Mouse (Mus musculus) bone marrow, adult 2 months (tissue): ENCODE data around the gene 4933430I17Rik. TPM values are rescaled to one million over a fixed set of nuclear protein-coding genes. Genes with fewer than 3 reads are reported as not detected.

Source experiments
- H3K27ac ChIP-seq: fragments of 200-500 bp; 2 replicates; pipeline ENCODE4 v1.5.1; 2012; ENCODE audit warnings: low read depth, mild to moderate bottlenecking, control low read depth, inconsistent platforms, low read length; ENCODE audit not compliant: control insufficient read depth, poor library complexity, insufficient read depth
- H3K4me1 ChIP-seq: fragments of 200-500 bp; 2 replicates; pipeline ENCODE4 v1.6.1; 2011; ENCODE audit warnings: low read length; ENCODE audit not compliant: control insufficient read depth, insufficient read depth
- H3K4me3 ChIP-seq: fragments of 200-500 bp; replicated peaks from 2 replicates; pipeline ENCODE3; 2011; ENCODE audit warnings: mild to moderate bottlenecking, low read depth, low read length, control low read depth; ENCODE audit not compliant: control insufficient read depth
- CTCF ChIP-seq: fragments of 200-500 bp; IDR thresholded peaks from 2 replicates; pipeline ENCODE4 v1.5.1; 2011; ENCODE audit warnings: low read length, control low read depth; ENCODE audit not compliant: control insufficient read depth, insufficient read depth
- POLR2A ChIP-seq: fragments of 200-500 bp; IDR thresholded peaks from 2 replicates; pipeline ENCODE4 v1.6.1; 2011; ENCODE audit warnings: low read depth, mild to moderate bottlenecking, control low read depth, low read length, borderline replicate concordance; ENCODE audit not compliant: control insufficient read depth
- WGBS: fragments of 180-500 bp; shearing (Covaris S2); methylation state at CpG from one replicate; pipeline ENCODE4 v1.1.7; 2018; 5-methylcytosine and 5-hydroxymethylcytosine counted together
- polyA plus RNA-seq: library from polyadenylated mRNA; stranded (reverse); fragments of >200 nt; gene quantifications from 2 replicates; pipeline ENCODE4 v1.2.4, GENCODE M21; 2011; ENCODE audit warnings: low replicate concordance; ENCODE audit not compliant: missing spikeins, insufficient read depth, insufficient read length

Gene 4933430I17Rik
- polyA plus RNA-seq, 1 experiment: not detected

GRCm38 (mm10) chr4:62500799-62501198, 24.4 kb upstream of the 4933430I17Rik start:
- 77% methylated on average over 4 of the region's 4 CpGs for WGBS
- TF ChIP-seq POLR2A: no peak
- no peak overlapping the region for H3K4me3 ChIP-seq
- H3K4me1 ChIP-seq: no peaks in the 10 kb centered on the region
- H3K27ac ChIP-seq: no peak overlapping the region

- H3K4me1 ChIP-seq: no peaks in the 10 kb centered on the region
- peak overlapping the region; percentile 74 for H3K4me3 ChIP-seq
- H3K27ac ChIP-seq: no peak overlapping the region
- TF ChIP-seq CTCF (no peak), POLR2A (no peak)
- WGBS: 3% methylated on average over 7 of the region's 7 CpGs
Measured at GRCm38 (mm10) chr4:62501534-62501933, 23.6 kb upstream of the 4933430I17Rik start.

GRCm38 (mm10) chr4:62501964-62502732, 23.0 kb upstream of the 4933430I17Rik start:
- H3K4me1 ChIP-seq: no peaks in the 10 kb centered on the region
- TF ChIP-seq POLR2A: peak; percentile 41; the same call in 1 of the 2 replicates
- no peak for TF ChIP-seq CTCF
- H3K27ac ChIP-seq: 0 out of 2 replicates have a peak overlapping the region, but pooled peaks have one; percentile 3
- under 1% methylated on average over 38 of the region's 38 CpGs for WGBS
- peak overlapping the region; percentile 74 for H3K4me3 ChIP-seq

GRCm38 (mm10) chr4:62502969-62503368, 22.2 kb upstream of the 4933430I17Rik start:
- TF ChIP-seq CTCF (no peak), POLR2A (no peak)
- Histone ChIP-seq H3K4me3 (no peak overlapping the region), H3K4me1 (no peaks in the 10 kb centered on the region), H3K27ac (no peak overlapping the region)
- WGBS: 17% methylated on average over 7 of the region's 7 CpGs

- WGBS: 83% methylated on average over 3 of the region's 3 CpGs
- TF ChIP-seq CTCF (no peak), POLR2A (no peak)
- Histone ChIP-seq H3K27ac (0 out of 2 replicates have a peak within 1 kb of the TSS, but pooled peaks have one; percentile 3), H3K4me1 (no peaks in the 10 kb centered on the region), H3K4me3 (peak within 1 kb of the TSS; percentile 74)
Measured at GRCm38 (mm10) chr4:62503374-62503970, 21.7 kb upstream of the 4933430I17Rik start, which contains the start of gene Hdhd3. Hdhd3 (minus strand) TSS chr4:62503467.

- no peak for TF ChIP-seq POLR2A
- TF ChIP-seq CTCF: no peak
- no peak overlapping the region for H3K27ac ChIP-seq
- no peak overlapping the region for H3K4me3 ChIP-seq
- no peaks in the 10 kb centered on the region for H3K4me1 ChIP-seq
- 68% methylated on average over 3 of the region's 3 CpGs for WGBS
Measured at GRCm38 (mm10) chr4:62505991-62506390, 19.2 kb upstream of the 4933430I17Rik start.

- TF ChIP-seq CTCF: peak; percentile 42; the same call in 1 of the 2 replicates
- no peak for TF ChIP-seq POLR2A
- 20% methylated on average over 2 of the region's 2 CpGs for WGBS
- no peaks in the 10 kb centered on the region for H3K4me1 ChIP-seq
Measured at GRCm38 (mm10) chr4:62506798-62507197, 18.4 kb upstream of the 4933430I17Rik start.

GRCm38 (mm10) chr4:62508839-62509238, 16.3 kb upstream of the 4933430I17Rik start:
- WGBS: 95% methylated on average over 5 of the region's 5 CpGs
- no peak overlapping the region for H3K4me3 ChIP-seq
- H3K27ac ChIP-seq: no peak overlapping the region
- TF ChIP-seq CTCF (no peak), POLR2A (no peak)
- H3K4me1 ChIP-seq: no peaks in the 10 kb centered on the region

More at GRCm38 (mm10) chr4:62506798-62507197, 18.4 kb upstream of the 4933430I17Rik start:
- H3K27ac ChIP-seq: no peak overlapping the region
- no peak overlapping the region for H3K4me3 ChIP-seq

- WGBS: 94% methylated on average over 11 of the region's 11 CpGs
- TF ChIP-seq CTCF (no peak), POLR2A (no peak)
- Histone ChIP-seq H3K27ac (no peak overlapping the region), H3K4me1 (no peaks in the 10 kb centered on the region), H3K4me3 (no peak overlapping the region)
Measured at GRCm38 (mm10) chr4:62509946-62510345, 15.2 kb upstream of the 4933430I17Rik start.
